Mouse (Mus musculus): Measurements from ENCODE around the gene Metap2. TPM values are rescaled to one million over a fixed set of nuclear protein-coding genes. Genes with fewer than 3 reads are reported as not detected.

Metap2 gene
- polyA plus RNA-seq, 1 experiment = 171 TPM

- Histone ChIP-seq H3K79me2 (ENCODE audit: control insufficient read depth, insufficient read depth) (no peaks in the 10 kb centered on the region), H3K4me2 (ENCODE audit: low read depth) (no peak overlapping the region), H3K4me3 (no peak overlapping the region), H3K27me3 (ENCODE audit: control insufficient read depth, insufficient read depth, insufficient read length) (no peaks in the 10 kb centered on the region), H3K36me3 (ENCODE audit: control insufficient read depth, insufficient read depth) (no peaks in the 10 kb centered on the region), H3ac (ENCODE audit: control insufficient read depth, insufficient read length) (no peak overlapping the region)
- no peak for TF ChIP-seq POLR2A (IDR thresholded peaks at IDR 0.05; ENCODE audit: insufficient read length, low read depth)
- no peak for TF ChIP-seq TCF3 (IDR thresholded peaks at IDR 0.05; ENCODE audit: insufficient read length, low read depth)
- no peak for TF ChIP-seq MYOG (IDR thresholded peaks at IDR 0.05; ENCODE audit: control insufficient read depth in 1 of 3, insufficient read depth in 1 of 3, insufficient read length in 2 of 3, low read depth in 2 of 3)
- no peak for TF ChIP-seq USF1 (IDR thresholded peaks at IDR 0.05; ENCODE audit: low read depth)
- no peak for TF ChIP-seq E2F4 (IDR thresholded peaks at IDR 0.05; ENCODE audit: insufficient read depth)
- no peak for TF ChIP-seq TCF12 (IDR thresholded peaks at IDR 0.05; ENCODE audit: insufficient read depth, poor library complexity, severe bottlenecking)
- TF ChIP-seq POLR2AphosphoS2 (IDR thresholded peaks at IDR 0.05; ENCODE audit: insufficient read length, low read depth) = no peak
- no peak for TF ChIP-seq CEBPB (IDR thresholded peaks at IDR 0.05; ENCODE audit: insufficient read depth, poor library complexity, severe bottlenecking)
- TF ChIP-seq MYOD1 (IDR thresholded peaks at IDR 0.05; ENCODE audit: control insufficient read depth in 1 of 3, insufficient read length in 2 of 3, low read depth in 2 of 3) = no peak
- TF ChIP-seq REST (IDR thresholded peaks at IDR 0.05; ENCODE audit: insufficient read depth, insufficient read length) = no peak
- TF ChIP-seq MAX (IDR thresholded peaks at IDR 0.05; ENCODE audit: low read depth) = no peak
- TF ChIP-seq SRF (IDR thresholded peaks at IDR 0.05; ENCODE audit: control insufficient read depth, insufficient read length, low read depth) = no peak
Observed at GRCm38 (mm10) chr10:93940279-93940678, 43.4 kb upstream of the Metap2 start.

DNA sequence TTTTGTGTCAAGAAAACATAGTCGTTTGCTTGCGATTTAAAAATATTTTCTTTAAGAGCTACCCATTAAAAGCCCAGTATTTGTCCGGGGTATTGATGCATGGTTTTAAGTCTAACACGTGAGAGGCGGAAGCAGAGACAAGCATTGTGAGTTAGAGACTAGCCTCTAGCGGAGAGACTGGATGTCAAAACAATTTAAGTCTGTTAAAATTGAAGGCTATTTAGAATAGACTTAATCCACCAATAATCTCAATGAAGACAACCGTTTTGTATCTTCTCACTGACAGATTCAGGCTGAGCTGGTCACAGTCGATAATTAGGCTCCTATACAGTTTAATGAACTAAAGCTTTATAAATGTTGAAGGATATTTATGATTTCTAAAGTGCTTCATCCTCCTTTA, 42.8 kb upstream of the Metap2 start:
- H3K79me2 ChIP-seq (ENCODE audit: control insufficient read depth, insufficient read depth) = no peaks in the 10 kb centered on the region
- H3ac ChIP-seq (ENCODE audit: control insufficient read depth, insufficient read length) = no peak overlapping the region
- H3K4me2 ChIP-seq (ENCODE audit: low read depth) = peak overlapping the region; percentile 63
- H3K27me3 ChIP-seq (ENCODE audit: control insufficient read depth, insufficient read depth, insufficient read length) = no peaks in the 10 kb centered on the region
- no peaks in the 10 kb centered on the region for H3K36me3 ChIP-seq (ENCODE audit: control insufficient read depth, insufficient read depth)
- TF ChIP-seq POLR2A (IDR thresholded peaks at IDR 0.05; ENCODE audit: insufficient read length, low read depth) (no peak), TCF12 (IDR thresholded peaks at IDR 0.05; ENCODE audit: insufficient read depth, poor library complexity, severe bottlenecking) (no peak), SRF (IDR thresholded peaks at IDR 0.05; ENCODE audit: control insufficient read depth, insufficient read length, low read depth) (no peak), TCF3 (IDR thresholded peaks at IDR 0.05; ENCODE audit: insufficient read length, low read depth) (no peak), MYOG (IDR thresholded peaks at IDR 0.05; ENCODE audit: control insufficient read depth in 1 of 3, insufficient read depth in 1 of 3, insufficient read length in 2 of 3, low read depth in 2 of 3) (no peak), CEBPB (IDR thresholded peaks at IDR 0.05; ENCODE audit: insufficient read depth, poor library complexity, severe bottlenecking) (no peak), USF1 (IDR thresholded peaks at IDR 0.05; ENCODE audit: low read depth) (no peak), MYOD1 (IDR thresholded peaks at IDR 0.05; ENCODE audit: control insufficient read depth in 1 of 3, insufficient read length in 2 of 3, low read depth in 2 of 3) (no peak), E2F4 (IDR thresholded peaks at IDR 0.05; ENCODE audit: insufficient read depth) (no peak)
- no peak overlapping the region for H3K4me3 ChIP-seq

DNA sequence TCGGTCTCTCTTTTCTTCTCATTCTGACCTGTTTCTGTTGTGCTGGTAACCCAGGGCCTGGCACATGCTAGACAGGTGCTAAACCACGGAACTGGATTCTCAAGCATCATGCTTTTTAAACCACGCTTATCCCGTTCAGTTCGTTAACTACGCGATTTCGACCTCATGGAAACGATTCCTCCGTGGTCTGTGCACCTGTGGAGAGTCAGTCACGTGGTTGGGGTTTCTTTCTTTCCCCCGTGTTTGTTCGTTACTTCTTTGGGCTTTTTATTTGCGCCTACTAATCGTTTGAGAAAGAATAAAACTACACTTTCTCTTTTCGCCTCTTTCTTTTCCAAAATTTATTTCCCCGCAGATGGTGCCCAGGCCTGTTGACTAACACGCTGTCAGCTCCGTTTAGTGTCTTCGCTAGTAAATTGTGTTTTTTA, 42.0 kb upstream of the Metap2 start:
- Histone ChIP-seq H3K4me2 (ENCODE audit: low read depth) (no peak overlapping the region), H3ac (ENCODE audit: control insufficient read depth, insufficient read length) (no peak overlapping the region)

DNA sequence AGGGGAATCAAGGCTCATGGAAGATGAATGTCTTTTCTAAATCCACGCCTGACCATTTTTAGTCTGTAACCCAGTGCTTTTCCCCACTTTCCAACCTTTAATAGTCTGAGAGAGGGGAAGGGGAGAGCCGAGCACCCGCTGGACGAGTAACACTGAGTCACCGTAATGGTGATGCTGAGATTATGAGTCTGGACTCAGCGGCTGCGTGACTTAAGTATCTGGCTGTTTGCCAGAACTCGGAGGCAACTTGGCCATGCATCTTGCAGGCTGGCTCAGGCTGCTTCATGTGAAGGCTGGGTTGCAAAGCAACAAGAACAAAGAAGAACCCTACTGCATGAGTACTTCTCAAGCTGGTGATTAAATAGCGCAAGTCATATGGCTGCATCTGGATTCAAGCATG, 37.1 kb upstream of the Metap2 start:
- TF ChIP-seq CEBPB (IDR thresholded peaks at IDR 0.05; ENCODE audit: insufficient read depth, poor library complexity, severe bottlenecking) = no peak
- TF ChIP-seq E2F4 (IDR thresholded peaks at IDR 0.05; ENCODE audit: insufficient read depth) = no peak
- TF ChIP-seq MAX (IDR thresholded peaks at IDR 0.05; ENCODE audit: low read depth) = no peak
- no peak for TF ChIP-seq TCF12 (IDR thresholded peaks at IDR 0.05; ENCODE audit: insufficient read depth, poor library complexity, severe bottlenecking)
- TF ChIP-seq SRF (IDR thresholded peaks at IDR 0.05; ENCODE audit: control insufficient read depth, insufficient read length, low read depth) = no peak
- TF ChIP-seq POLR2AphosphoS2 (IDR thresholded peaks at IDR 0.05; ENCODE audit: insufficient read length, low read depth) = no peak
- no peak for TF ChIP-seq POLR2A (IDR thresholded peaks at IDR 0.05; ENCODE audit: insufficient read length, low read depth)
- no peak for TF ChIP-seq TCF3 (IDR thresholded peaks at IDR 0.05; ENCODE audit: insufficient read length, low read depth)
- no peak for TF ChIP-seq REST (IDR thresholded peaks at IDR 0.05; ENCODE audit: insufficient read depth, insufficient read length)
- no peak for TF ChIP-seq MYOD1 (IDR thresholded peaks at IDR 0.05; ENCODE audit: control insufficient read depth in 1 of 3, insufficient read length in 2 of 3, low read depth in 2 of 3)
- no peak for TF ChIP-seq MYOG (IDR thresholded peaks at IDR 0.05; ENCODE audit: control insufficient read depth in 1 of 3, insufficient read depth in 1 of 3, insufficient read length in 2 of 3, low read depth in 2 of 3)
- Histone ChIP-seq H3K4me3 (no peak overlapping the region), H3K36me3 (ENCODE audit: control insufficient read depth, insufficient read depth) (no peaks in the 10 kb centered on the region), H3K4me2 (ENCODE audit: low read depth) (peak overlapping the region; percentile 54), H3K27me3 (ENCODE audit: control insufficient read depth, insufficient read depth, insufficient read length) (no peaks in the 10 kb centered on the region), H3K79me2 (ENCODE audit: control insufficient read depth, insufficient read depth) (no peaks in the 10 kb centered on the region), H3ac (ENCODE audit: control insufficient read depth, insufficient read length) (no peak overlapping the region)

More for the DNA sequence above, 42.0 kb upstream of the Metap2 start:
- no peak for TF ChIP-seq CEBPB (IDR thresholded peaks at IDR 0.05; ENCODE audit: insufficient read depth, poor library complexity, severe bottlenecking)
- no peak for TF ChIP-seq MYOD1 (IDR thresholded peaks at IDR 0.05; ENCODE audit: control insufficient read depth in 1 of 3, insufficient read length in 2 of 3, low read depth in 2 of 3)
- no peak for TF ChIP-seq USF1 (IDR thresholded peaks at IDR 0.05; ENCODE audit: low read depth)
- no peak for TF ChIP-seq MYOG (IDR thresholded peaks at IDR 0.05; ENCODE audit: control insufficient read depth in 1 of 3, insufficient read depth in 1 of 3, insufficient read length in 2 of 3, low read depth in 2 of 3)
- TF ChIP-seq POLR2AphosphoS2 (IDR thresholded peaks at IDR 0.05; ENCODE audit: insufficient read length, low read depth) = no peak
- Histone ChIP-seq H3K79me2 (ENCODE audit: control insufficient read depth, insufficient read depth) (no peaks in the 10 kb centered on the region), H3K27me3 (ENCODE audit: control insufficient read depth, insufficient read depth, insufficient read length) (no peaks in the 10 kb centered on the region), H3K4me3 (no peak overlapping the region), H3K36me3 (ENCODE audit: control insufficient read depth, insufficient read depth) (no peaks in the 10 kb centered on the region)

DNA sequence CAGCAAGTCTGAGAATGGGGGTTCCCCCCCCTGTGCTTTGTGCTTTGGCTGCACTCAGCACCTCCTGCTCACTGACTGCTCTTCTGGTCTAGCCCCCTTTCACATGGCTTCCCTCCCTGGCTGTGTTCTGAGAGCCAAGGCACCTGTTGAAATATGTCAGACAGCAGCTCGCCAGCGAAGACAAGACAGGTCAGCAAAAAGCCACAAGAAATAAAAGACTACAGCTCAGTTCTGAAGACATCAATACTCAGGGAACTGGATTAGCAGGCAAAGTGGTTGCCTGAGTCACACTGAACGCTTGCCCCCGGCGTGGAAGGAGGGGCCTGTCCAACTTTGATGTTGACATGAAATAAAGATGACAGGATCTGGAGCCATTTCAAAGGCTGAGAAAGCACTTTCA, 36.0 kb upstream of the Metap2 start:
- Histone ChIP-seq H3K79me2 (ENCODE audit: control insufficient read depth, insufficient read depth) (no peaks in the 10 kb centered on the region), H3K36me3 (ENCODE audit: control insufficient read depth, insufficient read depth) (no peaks in the 10 kb centered on the region), H3K4me2 (ENCODE audit: low read depth) (peak overlapping the region; percentile 54), H3K27me3 (ENCODE audit: control insufficient read depth, insufficient read depth, insufficient read length) (no peaks in the 10 kb centered on the region), H3K4me3 (no peak overlapping the region), H3ac (ENCODE audit: control insufficient read depth, insufficient read length) (no peak overlapping the region)
- peak; percentile 79 for TF ChIP-seq TCF12 (IDR thresholded peaks at IDR 0.05; ENCODE audit: insufficient read depth, poor library complexity, severe bottlenecking)
- peak in 1 of 3 experiments; percentile 8 for TF ChIP-seq MYOG (IDR thresholded peaks at IDR 0.05; ENCODE audit: control insufficient read depth in 1 of 3, insufficient read depth in 1 of 3, insufficient read length in 2 of 3, low read depth in 2 of 3)
- TF ChIP-seq SRF (IDR thresholded peaks at IDR 0.05; ENCODE audit: control insufficient read depth, insufficient read length, low read depth) = no peak
- TF ChIP-seq POLR2AphosphoS2 (IDR thresholded peaks at IDR 0.05; ENCODE audit: insufficient read length, low read depth) = no peak
- peak; percentile 65 for TF ChIP-seq TCF3 (IDR thresholded peaks at IDR 0.05; ENCODE audit: insufficient read length, low read depth)
- peak; percentile 70 to 90 (median 86) for TF ChIP-seq MYOD1 (IDR thresholded peaks at IDR 0.05; ENCODE audit: control insufficient read depth in 1 of 3, insufficient read length in 2 of 3, low read depth in 2 of 3)
